19 mouse cellular contexts compared by ENCODE assay signal in genomic region chr1:71865670-71866069, GRCm38 (mm10).
DNase-seq lines count a peak whose midpoint lies in the region; ATAC-seq and TF ChIP-seq lines count a peak whose summit lies in the region.
"Had no signal": no experiment of that assay in that cellular context is flagged by ENCODE, and none has a peak within 500 bp of the region (broad histone marks: within the 10 kb centered on the region; RNA-seq: fewer than 3 reads in every experiment).

No protein-coding gene starts in this region.

- no peak overlapping the region for H3K4me3 ChIP-seq in heart, embryonic 12.5 days
- no peak overlapping the region for H3K4me3 ChIP-seq in heart, embryonic 10.5 days
- H3K4me3 ChIP-seq in limb, embryonic 14.5 days (replicated peaks; ENCODE audit: low read length) = no peak overlapping the region
- H3K4me3 ChIP-seq in cerebellum, adult 2 months (replicated peaks; ENCODE audit: insufficient read depth, low read depth, low read length) = no peak overlapping the region
- H3K4me3 ChIP-seq: embryonic facial prominence, embryonic 13.5 days; forebrain, embryonic 10.5 days; midbrain, embryonic 12.5 days had no signal

- no peak for TF ChIP-seq CTCF in cerebellum, adult 2 months (IDR thresholded peaks at IDR 0.05; ENCODE audit: borderline replicate concordance, insufficient read depth, low read depth, low read length)

- H3K27ac ChIP-seq in heart, embryonic 12.5 days (ENCODE audit: poor library complexity, severe bottlenecking) = 0 out of 2 replicates have a peak overlapping the region, but pooled peaks have one; percentile 21
- no peak overlapping the region for H3K27ac ChIP-seq in heart, embryonic 10.5 days
- no peak overlapping the region for H3K27ac ChIP-seq in limb, embryonic 14.5 days (replicated peaks; ENCODE audit: low read depth, low read length)
- no peak overlapping the region for H3K27ac ChIP-seq in cerebellum, adult 2 months (ENCODE audit: insufficient read depth, low read length)
- H3K27ac ChIP-seq: embryonic facial prominence, embryonic 13.5 days; forebrain, embryonic 10.5 days; macrophage; midbrain, embryonic 12.5 days had no signal

- no peak overlapping the region for H3K4me2 ChIP-seq in heart, embryonic 12.5 days
- no peak overlapping the region for H3K4me2 ChIP-seq in limb, embryonic 14.5 days (replicated peaks; ENCODE audit: low read depth, low read length, severe bottlenecking)
- H3K4me2 ChIP-seq: embryonic facial prominence, embryonic 13.5 days; heart, embryonic 11.5 days; liver, embryonic 11.5 days; midbrain, embryonic 12.5 days had no signal

- no peaks in the 10 kb centered on the region for H3K27me3 ChIP-seq in heart, embryonic 12.5 days (replicated peaks)
- no peaks in the 10 kb centered on the region for H3K27me3 ChIP-seq in heart, embryonic 10.5 days (ENCODE audit: insufficient read depth, poor library complexity, severe bottlenecking)
- H3K27me3 ChIP-seq in limb, embryonic 14.5 days (ENCODE audit: control insufficient read depth, insufficient read depth, low read length) = no peaks in the 10 kb centered on the region
- H3K27me3 ChIP-seq in cerebellum, adult 2 months (ENCODE audit: control insufficient read depth, insufficient read depth, low read length) = no peaks in the 10 kb centered on the region
- H3K27me3 ChIP-seq: embryonic facial prominence, embryonic 13.5 days; midbrain, embryonic 12.5 days had no signal

- DNase-seq in heart, embryonic 10.5 days (ENCODE audit: low spot score) = no peak
- DNase-seq in 3T3-L1 (ENCODE audit: low read depth, low spot score) = peak; percentile 55
- peak; percentile 38 for DNase-seq in fibroblast of lung, adult 2 months (ENCODE audit: low read depth)
- peak; percentile 23 for DNase-seq in limb, embryonic 14.5 days (ENCODE audit: low spot score)
- no peak for DNase-seq in cerebellum, adult 2 months
- DNase-seq in adrenal gland, adult 8-10 months = no peak
- DNase-seq: cerebellum, postnatal 36 days; gastrocnemius, postnatal 36 days; heart, postnatal 36 days; lung, adult 2 months; thymus, postnatal 4 days had no signal

- peaks cover 16% of the 10 kb centered on the region for H3K4me1 ChIP-seq in heart, embryonic 12.5 days (replicated peaks)
- peaks cover 12% of the 10 kb centered on the region; the same call in 1 of the 2 replicates for H3K4me1 ChIP-seq in heart, embryonic 10.5 days
- peaks cover 13% of the 10 kb centered on the region for H3K4me1 ChIP-seq in limb, embryonic 14.5 days (ENCODE audit: control insufficient read depth, insufficient read depth, low read length)
- H3K4me1 ChIP-seq in cerebellum, adult 2 months (ENCODE audit: control insufficient read depth, insufficient read depth, low read length) = no peaks in the 10 kb centered on the region
- H3K4me1 ChIP-seq: forebrain, embryonic 10.5 days; midbrain, embryonic 12.5 days had no signal

- no peak overlapping the region for H3K9ac ChIP-seq in heart, embryonic 12.5 days
- no peak overlapping the region for H3K9ac ChIP-seq in limb, embryonic 14.5 days (ENCODE audit: low read depth, low read length, severe bottlenecking)
- H3K9ac ChIP-seq: embryonic facial prominence, embryonic 13.5 days; midbrain, embryonic 12.5 days had no signal

- peaks cover 4% of the 10 kb centered on the region; the same call in 1 of the 2 replicates for H3K9me3 ChIP-seq in heart, embryonic 12.5 days (replicated peaks)
- no peaks in the 10 kb centered on the region for H3K9me3 ChIP-seq in heart, embryonic 10.5 days
- H3K9me3 ChIP-seq in limb, embryonic 14.5 days (ENCODE audit: control insufficient read depth, low read length) = no peaks in the 10 kb centered on the region
- H3K9me3 ChIP-seq: embryonic facial prominence, embryonic 13.5 days; forebrain, embryonic 10.5 days; midbrain, embryonic 12.5 days had no signal

- no peak for ATAC-seq in heart, embryonic 12.5 days (ENCODE audit: insufficient number of reproducible peaks, low FRiP score)
- peak; percentile 53 for ATAC-seq in limb, embryonic 14.5 days (ENCODE audit: low FRiP score, low read depth)
- ATAC-seq: hindbrain, embryonic 16.5 days had no signal

- H3K36me3 ChIP-seq in heart, embryonic 12.5 days = no peaks in the 10 kb centered on the region
- no peaks in the 10 kb centered on the region for H3K36me3 ChIP-seq in heart, embryonic 10.5 days
- no peaks in the 10 kb centered on the region for H3K36me3 ChIP-seq in limb, embryonic 14.5 days (ENCODE audit: control insufficient read depth, insufficient read depth, low read length)
- H3K36me3 ChIP-seq: embryonic facial prominence, embryonic 13.5 days; forebrain, embryonic 10.5 days; midbrain, embryonic 12.5 days had no signal

- 49% methylated on average over 4 of the region's 4 CpGs for WGBS in heart, embryonic 12.5 days
- 62% methylated on average over 4 of the region's 4 CpGs for WGBS in heart, embryonic 10.5 days
- 22% methylated on average over 4 of the region's 4 CpGs for WGBS in limb, embryonic 14.5 days
- 78% methylated on average over 4 of the region's 4 CpGs for WGBS in cerebellum, adult 2 months

- no peak for TF ChIP-seq POLR2A in limb, embryonic 14.5 days (IDR thresholded peaks at IDR 0.05; ENCODE audit: borderline replicate concordance, extremely low read depth, insufficient read depth, insufficient read length)
- no peak for TF ChIP-seq POLR2A in cerebellum, adult 2 months (IDR thresholded peaks at IDR 0.05; ENCODE audit: borderline replicate concordance, insufficient read depth, low read length)

Comparison
In these comparisons a context has a peak if more than half of its experiments do, and no peak if none do; other contexts are left out.
1. DNase-seq: peak in 3T3-L1 (single experiment), fibroblast of lung, adult 2 months (single experiment) and limb, embryonic 14.5 days (single experiment); none in heart, embryonic 10.5 days (single experiment), cerebellum, adult 2 months (0 of 2) and adrenal gland, adult 8-10 months (single experiment).